Mouse (Mus musculus) midbrain, embryonic 13.5 days (tissue): ENCODE results near the gene Plekhg2. TPM values are rescaled to one million over a fixed set of nuclear protein-coding genes. Genes with fewer than 3 reads are reported as not detected.
A peak's percentile ranks its signal among the peaks of the same experiment; 100 is the strongest.

ENCODE experiments used
- ATAC-seq: fragments of 200-750 bp; cut with Nextera tagmentation; 2 replicates; pipeline ENCODE4 v1.8.0; 2017; ENCODE audit warnings: mild to moderate bottlenecking, moderate TSS enrichment, moderate library complexity
- H3K27ac ChIP-seq: fragments of 300-500 bp; sonication (generic); 2 replicates; pipeline ENCODE4 v1.5.1; 2015; ENCODE audit warnings: inconsistent platforms, mild to moderate bottlenecking, moderate library complexity
- H3K27me3 ChIP-seq: fragments of 300-500 bp; sonication (generic); 2 replicates; pipeline ENCODE4 v1.6.1; 2015; ENCODE audit warnings: mild to moderate bottlenecking, inconsistent platforms
- H3K36me3 ChIP-seq: fragments of 300-500 bp; sonication (generic); 2 replicates; pipeline ENCODE4 v1.6.1; 2015; ENCODE audit warnings: mild to moderate bottlenecking, inconsistent platforms
- H3K4me1 ChIP-seq: fragments of 300-500 bp; sonication (generic); replicated peaks from 2 replicates; pipeline ENCODE4 v1.6.1; 2015; ENCODE audit warnings: inconsistent platforms
- H3K4me2 ChIP-seq: fragments of 300-500 bp; sonication (generic); replicated peaks from 2 replicates; pipeline ENCODE4 v1.6.1; 2015; ENCODE audit warnings: moderate library complexity, mild to moderate bottlenecking, inconsistent platforms
- H3K4me3 ChIP-seq: fragments of 300-500 bp; sonication (generic); replicated peaks from 2 replicates; pipeline ENCODE4 v1.5.1; 2015; ENCODE audit warnings: mild to moderate bottlenecking, inconsistent platforms
- H3K9ac ChIP-seq: fragments of 300-500 bp; sonication (generic); replicated peaks from 2 replicates; pipeline ENCODE4 v1.6.1; 2015; ENCODE audit warnings: mild to moderate bottlenecking, inconsistent platforms
- H3K9me3 ChIP-seq: fragments of 300-500 bp; sonication (generic); 2 replicates; pipeline ENCODE4 v1.6.1; 2016; ENCODE audit warnings: mild to moderate bottlenecking, inconsistent platforms
- WGBS: fragments of 180-500 bp; shearing (Covaris S2); methylation state at CpG from one replicate; pipeline ENCODE4 v1.1.7; 2015; 5-methylcytosine and 5-hydroxymethylcytosine counted together
- polyA plus RNA-seq: library from polyadenylated mRNA; unstranded; fragments of >200 nt; fragmentation: Nextera tagmentation; extraction: Ambion mirVana; gene quantifications from 2 replicates; pipeline ENCODE4 v1.2.1, GENCODE M21; 2015

Gene Plekhg2
- polyA plus RNA-seq, 1 experiment from 2014 or later = 37.6 TPM

DNA sequence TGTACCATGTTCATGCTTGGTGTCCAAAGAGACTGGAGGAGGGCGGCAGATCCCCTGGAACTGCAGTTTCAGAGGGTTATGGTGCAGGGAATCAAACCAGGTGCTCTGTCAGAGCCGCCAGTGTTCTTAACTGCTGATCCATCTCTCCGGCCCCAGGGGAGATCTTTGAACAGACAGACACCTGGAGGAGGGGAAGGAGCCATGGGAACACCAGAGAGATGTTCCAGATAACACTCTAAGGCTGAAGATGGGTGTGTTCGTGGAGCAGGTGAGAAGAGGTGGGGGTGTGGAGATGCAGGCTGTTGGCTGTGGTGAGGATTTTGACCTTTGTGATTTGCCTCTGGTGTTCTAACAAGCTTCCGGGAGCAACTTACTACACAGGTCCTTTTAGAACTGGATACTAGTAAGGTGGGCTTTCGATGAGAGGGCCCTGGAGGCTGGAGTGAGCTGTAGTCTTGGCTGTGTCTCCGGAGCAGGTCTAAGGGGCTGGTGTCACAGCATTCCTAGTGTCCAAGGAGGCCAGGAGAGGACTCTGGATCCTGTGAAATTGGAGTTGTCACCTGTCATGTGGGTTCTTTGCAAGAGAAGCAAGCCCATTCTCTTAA lies 1.6 kb upstream of the Plekhg2 start:
- Histone ChIP-seq H3K9me3 (no peaks in the 10 kb centered on the region), H3K4me2 (no peak overlapping the region), H3K9ac (no peak overlapping the region), H3K27me3 (peaks cover 11% of the 10 kb centered on the region), H3K36me3 (peaks cover 3% of the 10 kb centered on the region; the same call in 1 of the 2 replicates), H3K4me3 (no peak overlapping the region), H3K27ac (peak overlapping the region; percentile 30), H3K4me1 (peaks cover 54% of the 10 kb centered on the region)
- no peak for ATAC-seq
- 83% methylated on average over 7 of the region's 7 CpGs for WGBS

DNA sequence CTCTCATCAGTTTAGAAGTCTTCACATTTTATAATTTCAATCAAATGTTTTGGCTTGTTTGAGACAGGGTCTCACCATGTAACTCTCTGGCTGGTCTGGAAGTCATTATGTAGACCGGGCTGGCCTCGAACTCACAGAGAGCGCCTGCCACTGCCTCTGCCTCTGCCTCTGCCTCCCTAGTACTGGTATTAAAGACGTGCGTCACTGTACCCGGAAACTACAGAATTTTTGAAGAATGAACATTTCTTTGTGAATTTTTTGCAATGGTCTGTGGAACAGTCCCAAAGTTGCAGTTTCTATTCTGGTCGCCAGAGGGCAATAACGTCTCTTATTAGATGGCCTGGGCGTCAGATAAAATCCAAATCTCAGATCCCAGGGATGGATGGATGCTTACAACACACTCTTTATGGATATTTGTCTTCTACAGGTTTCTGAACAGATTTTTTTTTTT lies 757 bp upstream of the Plekhg2 start:
- Histone ChIP-seq H3K4me2 (peak overlapping the region; percentile 95), H3K4me1 (peaks cover 45% of the 10 kb centered on the region), H3K9ac (no peak overlapping the region), H3K4me3 (peak overlapping the region; percentile 82), H3K27ac (peak overlapping the region; percentile 88), H3K36me3 (peaks cover 5% of the 10 kb centered on the region), H3K27me3 (peaks cover 11% of the 10 kb centered on the region), H3K9me3 (no peaks in the 10 kb centered on the region)
- ATAC-seq = peak; percentile 4
- WGBS = under 1% methylated on average over 9 of the region's 9 CpGs

DNA sequence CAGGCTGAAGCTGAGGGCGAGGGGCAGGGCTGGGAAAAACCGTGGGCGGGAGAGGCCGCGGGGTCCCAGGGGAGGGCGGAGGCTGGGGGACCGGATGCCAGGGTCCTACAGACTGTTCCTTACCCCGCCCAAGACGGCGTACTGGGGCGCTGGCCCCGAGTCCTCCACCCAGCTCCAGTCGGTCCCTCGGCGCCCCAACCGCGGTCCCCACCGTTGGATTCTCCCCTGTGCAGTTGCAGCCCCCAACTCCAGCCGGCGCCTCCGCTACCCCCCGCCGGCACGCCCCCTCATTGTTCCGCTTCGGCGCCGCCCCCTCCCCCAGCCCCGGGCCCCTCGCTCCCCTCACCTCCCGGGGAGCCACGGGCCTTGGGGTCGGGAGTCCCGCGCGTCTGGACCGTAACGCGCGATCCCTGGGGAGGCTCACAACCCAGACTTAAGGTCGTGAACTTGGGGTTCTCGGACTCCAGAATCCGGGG lies 847 bp downstream of the Plekhg2 start:
- H3K9me3 ChIP-seq = no peaks in the 10 kb centered on the region
- ATAC-seq = 0 out of 2 replicates have a peak, but pooled peaks have one; percentile 10
- H3K27ac ChIP-seq = peak overlapping the region; percentile 88
- peaks cover 21% of the 10 kb centered on the region for H3K36me3 ChIP-seq
- peak overlapping the region; percentile 82 for H3K4me3 ChIP-seq
- peaks cover 38% of the 10 kb centered on the region for H3K4me1 ChIP-seq
- H3K4me2 ChIP-seq = peak overlapping the region; percentile 95
- no peaks in the 10 kb centered on the region for H3K27me3 ChIP-seq
- H3K9ac ChIP-seq = peak overlapping the region; percentile 82
- 0% methylated on average over 37 of the region's 43 CpGs for WGBS

DNA sequence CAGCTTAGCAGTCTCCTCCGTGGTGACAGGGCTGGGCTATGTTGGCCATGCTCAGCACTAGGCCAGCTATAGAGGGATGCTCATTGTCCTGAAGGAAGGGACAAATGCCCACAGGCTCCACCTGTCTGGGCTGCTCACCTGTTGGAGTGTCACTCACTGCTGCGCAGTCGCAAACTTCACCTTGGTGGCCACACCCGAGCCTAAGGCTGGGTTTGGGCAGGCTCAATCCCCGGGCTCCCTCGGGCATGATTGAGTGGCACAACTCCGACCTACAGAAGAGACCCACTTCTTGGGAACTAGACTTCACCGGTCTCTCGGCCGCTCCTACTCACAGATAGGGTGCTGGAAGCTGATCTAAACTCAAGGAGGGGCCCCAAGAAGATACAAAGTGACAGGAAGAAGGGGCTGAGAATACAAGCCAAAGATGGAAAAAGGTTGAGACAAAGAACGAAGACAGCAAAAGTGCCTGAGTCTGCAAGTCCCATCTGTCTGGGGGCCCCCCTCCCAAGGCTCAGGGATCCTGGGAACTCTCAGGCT lies 1.4 kb downstream of the Plekhg2 start:
- H3K4me3 ChIP-seq = peak overlapping the region; percentile 82
- peak overlapping the region; percentile 95 for H3K4me2 ChIP-seq
- H3K4me1 ChIP-seq = peaks cover 33% of the 10 kb centered on the region
- peaks cover 26% of the 10 kb centered on the region for H3K36me3 ChIP-seq
- ATAC-seq = no peak
- WGBS = 11% methylated on average over 11 of the region's 11 CpGs
- peak overlapping the region; percentile 82 for H3K9ac ChIP-seq
- H3K27me3 ChIP-seq = no peaks in the 10 kb centered on the region
- peak overlapping the region; percentile 88 for H3K27ac ChIP-seq
- H3K9me3 ChIP-seq = no peaks in the 10 kb centered on the region

DNA sequence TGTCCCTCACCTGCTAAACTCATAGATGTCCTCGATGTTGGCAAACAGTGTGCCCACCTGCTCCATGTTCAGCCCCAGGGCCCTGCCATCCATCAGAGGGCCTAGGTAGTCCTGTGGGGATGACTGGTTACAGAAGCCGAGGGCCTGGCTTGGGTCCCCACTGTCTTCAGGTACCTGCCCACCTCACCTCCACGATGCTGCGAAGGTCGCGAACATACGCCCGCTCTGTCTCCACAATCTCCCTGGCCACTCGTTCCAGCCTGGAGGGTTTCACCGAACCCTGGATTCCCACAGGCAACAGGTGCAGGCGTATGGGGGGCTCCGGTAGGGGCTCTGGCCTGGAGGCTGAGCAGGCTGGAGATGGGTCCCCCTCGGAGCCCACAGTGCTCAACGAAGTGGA lies 2.3 kb downstream of the Plekhg2 start:
- H3K4me3 ChIP-seq = peak overlapping the region; percentile 82
- 95% methylated on average over 14 of the region's 14 CpGs for WGBS

DNA sequence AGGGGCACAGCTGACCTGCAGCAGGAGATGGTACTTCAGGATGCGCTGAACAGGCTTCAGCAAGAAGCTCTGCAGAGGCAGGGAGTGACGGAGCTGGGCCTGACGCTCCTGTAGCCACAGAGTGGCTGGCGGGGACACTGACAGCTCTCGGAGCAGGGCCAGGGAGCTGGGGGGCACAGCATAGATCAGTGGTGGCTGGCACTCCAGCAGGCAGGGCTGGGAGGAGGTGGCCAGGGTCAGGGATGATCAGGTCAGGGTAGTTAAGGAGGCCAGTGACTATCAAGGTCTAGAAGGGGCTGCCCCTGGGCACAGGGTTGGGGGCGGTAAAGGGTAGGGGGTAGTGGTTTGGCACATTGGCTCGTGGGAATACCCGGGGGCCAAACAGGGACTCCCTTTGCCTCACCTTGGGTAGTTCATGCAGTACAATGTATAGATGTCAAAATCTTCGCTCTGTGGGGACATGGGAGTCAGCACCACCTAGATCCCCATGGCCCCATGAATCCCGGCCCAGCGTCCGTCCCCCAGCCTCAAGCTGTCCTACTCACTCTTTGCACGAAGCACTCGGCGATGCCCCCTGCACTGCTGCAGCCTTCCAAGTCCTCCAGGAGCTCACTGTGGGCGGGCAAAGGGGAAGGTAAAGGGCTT lies 4.0 kb downstream of the Plekhg2 start:
- Histone ChIP-seq H3K36me3 (peaks cover 51% of the 10 kb centered on the region), H3K9ac (no peak overlapping the region), H3K27me3 (no peaks in the 10 kb centered on the region), H3K9me3 (no peaks in the 10 kb centered on the region), H3K4me2 (no peak overlapping the region), H3K4me3 (no peak overlapping the region), H3K4me1 (peaks cover 23% of the 10 kb centered on the region), H3K27ac (no peak overlapping the region)
- ATAC-seq = no peak
- WGBS = 91% methylated on average over 16 of the region's 16 CpGs

More for the DNA sequence above, 2.3 kb downstream of the Plekhg2 start:
- H3K36me3 ChIP-seq = peaks cover 35% of the 10 kb centered on the region
- no peak overlapping the region for H3K27ac ChIP-seq
- H3K4me2 ChIP-seq = peak overlapping the region; percentile 95
- H3K4me1 ChIP-seq = peaks cover 25% of the 10 kb centered on the region
- H3K27me3 ChIP-seq = no peaks in the 10 kb centered on the region
- no peak for ATAC-seq
- no peaks in the 10 kb centered on the region for H3K9me3 ChIP-seq
- peak overlapping the region; percentile 82 for H3K9ac ChIP-seq

DNA sequence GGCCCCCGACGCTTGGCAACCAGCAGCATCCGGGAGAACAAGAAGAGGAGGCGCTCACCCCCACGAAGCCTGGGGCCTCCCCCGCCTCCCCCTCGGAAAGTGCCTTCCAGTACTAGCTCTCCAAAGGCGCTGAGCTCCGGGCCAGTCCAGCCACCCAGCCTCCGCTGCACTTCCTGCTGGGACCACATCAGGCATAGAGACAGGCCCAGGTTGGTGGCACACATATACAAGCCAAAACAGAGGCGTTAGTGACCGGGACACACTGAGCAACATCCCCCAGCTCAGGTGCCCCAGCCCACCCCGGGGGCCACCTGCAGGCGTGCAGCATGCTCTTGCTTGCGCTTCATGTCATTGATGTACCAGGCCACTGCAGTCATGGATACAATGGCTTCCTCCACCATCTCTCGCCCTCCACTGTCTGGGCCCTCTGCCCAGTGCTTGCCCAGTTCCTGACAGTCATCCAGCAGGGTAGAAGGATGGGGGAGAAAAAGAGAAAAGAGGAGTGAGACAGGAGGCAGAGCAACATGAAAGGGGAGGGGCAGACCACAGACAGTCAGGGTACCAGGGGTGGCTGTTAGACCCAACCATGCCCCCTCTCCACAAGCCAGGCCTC lies 4.6 kb downstream of the Plekhg2 start:
- peaks cover 54% of the 10 kb centered on the region for H3K36me3 ChIP-seq
- 94% methylated on average over 16 of the region's 16 CpGs for WGBS

DNA sequence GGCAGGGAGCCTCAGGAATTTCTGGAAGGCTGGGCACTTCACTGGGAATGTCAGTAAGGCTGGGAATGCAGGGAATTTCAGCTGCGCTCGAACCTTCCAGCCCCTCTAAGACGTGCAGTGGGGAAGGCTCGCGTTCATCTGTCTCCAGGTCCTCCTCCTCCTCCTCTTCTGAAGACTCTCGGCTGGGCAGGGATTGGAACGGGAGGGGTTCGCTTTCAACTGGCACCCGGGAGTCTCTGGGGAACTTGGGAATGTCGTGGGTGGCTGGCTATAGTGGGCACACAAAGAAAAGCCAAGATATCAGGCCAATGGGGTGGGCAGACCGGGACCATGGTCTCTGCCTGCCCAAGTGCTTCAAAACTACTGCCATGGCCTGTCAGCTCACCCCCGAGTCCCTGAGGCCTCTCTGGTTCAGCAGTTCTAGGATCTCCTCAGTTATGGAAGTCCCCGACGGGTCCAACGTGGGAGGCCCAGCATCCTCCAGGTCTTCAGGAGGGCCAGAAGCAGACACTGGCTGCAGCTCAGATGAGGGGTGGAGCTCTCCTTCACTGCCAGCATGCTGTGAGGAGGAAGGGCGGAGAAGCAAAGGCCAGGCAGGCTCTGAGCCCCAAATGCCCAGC lies 9.8 kb downstream of the Plekhg2 start:
- no peak overlapping the region for H3K9ac ChIP-seq
- peaks cover 82% of the 10 kb centered on the region for H3K36me3 ChIP-seq
- 81% methylated on average over 16 of the region's 16 CpGs for WGBS
- H3K4me3 ChIP-seq = no peak overlapping the region
- H3K9me3 ChIP-seq = no peaks in the 10 kb centered on the region
- H3K4me2 ChIP-seq = no peak overlapping the region
- H3K4me1 ChIP-seq = peaks cover 18% of the 10 kb centered on the region
- no peak overlapping the region for H3K27ac ChIP-seq
- ATAC-seq = no peak
- H3K27me3 ChIP-seq = no peaks in the 10 kb centered on the region

More for the DNA sequence above, 4.6 kb downstream of the Plekhg2 start:
- H3K4me2 ChIP-seq = no peak overlapping the region
- H3K4me3 ChIP-seq = no peak overlapping the region
- H3K27me3 ChIP-seq = no peaks in the 10 kb centered on the region
- ATAC-seq = no peak
- no peak overlapping the region for H3K27ac ChIP-seq
- 0 out of 2 replicates have a peak overlapping the region, but pooled peaks have one; percentile 1 for H3K9ac ChIP-seq
- peaks cover 23% of the 10 kb centered on the region for H3K4me1 ChIP-seq
- H3K9me3 ChIP-seq = no peaks in the 10 kb centered on the region

DNA sequence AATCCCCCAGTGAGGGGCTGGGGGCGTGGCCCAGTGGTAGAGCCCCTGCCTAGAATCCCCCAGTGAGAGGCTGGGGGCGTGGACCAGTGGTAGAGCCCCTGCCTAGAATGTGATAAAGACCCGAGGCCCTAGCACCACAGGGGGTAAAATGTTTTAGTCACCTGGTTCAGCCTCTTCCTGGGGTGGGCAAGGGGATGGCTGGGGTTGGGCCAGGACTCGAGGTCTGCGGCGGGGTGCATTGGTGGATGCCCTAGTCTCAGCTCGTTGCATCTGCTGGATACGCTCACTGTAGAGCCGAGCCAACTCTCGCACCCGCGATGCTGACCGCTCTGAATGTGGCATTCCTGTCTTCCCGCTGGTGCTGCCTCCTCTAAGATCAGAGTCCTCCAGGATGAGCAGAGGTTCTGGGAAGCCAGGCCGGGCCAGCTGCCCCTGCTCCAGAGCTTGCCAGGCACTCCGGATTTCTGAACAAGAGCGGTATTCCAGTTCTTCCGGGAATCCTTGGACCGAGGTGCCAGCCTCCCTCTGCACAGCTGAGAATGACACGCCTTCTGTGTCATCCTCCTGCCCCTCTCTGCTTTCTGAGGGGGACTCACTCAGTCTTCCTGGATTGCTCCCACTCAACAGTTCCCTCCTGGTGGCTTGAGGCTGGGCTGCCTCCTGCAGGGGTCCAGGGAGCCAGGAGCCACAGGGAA lies 10.6 kb downstream of the Plekhg2 start:
- H3K4me3 ChIP-seq = no peak overlapping the region
- no peak overlapping the region for H3K4me2 ChIP-seq
- H3K9ac ChIP-seq = no peak overlapping the region
- H3K27me3 ChIP-seq = no peaks in the 10 kb centered on the region
- peaks cover 26% of the 10 kb centered on the region for H3K4me1 ChIP-seq
- no peaks in the 10 kb centered on the region for H3K9me3 ChIP-seq
- no peak overlapping the region for H3K27ac ChIP-seq
- WGBS = 96% methylated on average over 20 of the region's 20 CpGs
- H3K36me3 ChIP-seq = peaks cover 75% of the 10 kb centered on the region
- no peak for ATAC-seq

DNA sequence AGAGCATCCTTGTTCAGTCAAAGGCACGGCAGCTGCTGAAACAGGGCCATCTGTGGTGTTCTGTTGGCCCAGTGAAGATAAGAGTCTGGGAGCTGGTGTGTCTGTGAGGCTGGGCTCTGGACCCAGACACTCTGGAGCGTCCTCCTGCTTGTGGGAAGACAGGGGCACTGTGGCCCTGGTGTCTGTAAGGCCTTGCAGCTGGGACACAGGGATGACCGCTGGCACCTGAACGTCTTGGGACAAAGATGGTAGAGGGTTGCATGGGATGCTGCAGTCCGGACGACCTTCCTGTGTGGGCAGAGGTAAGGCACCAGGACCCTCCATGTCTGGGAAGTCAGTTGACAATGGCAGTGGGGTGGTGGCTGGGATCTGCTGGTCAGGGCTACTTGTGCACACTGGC lies 12.1 kb downstream of the Plekhg2 start:
- Histone ChIP-seq H3K9ac (no peak overlapping the region), H3K36me3 (peaks cover 63% of the 10 kb centered on the region), H3K4me2 (no peak overlapping the region), H3K9me3 (no peaks in the 10 kb centered on the region), H3K27ac (no peak overlapping the region), H3K4me1 (peaks cover 28% of the 10 kb centered on the region), H3K27me3 (no peaks in the 10 kb centered on the region), H3K4me3 (no peak overlapping the region)
- ATAC-seq = no peak
- 98% methylated on average over 6 of the region's 6 CpGs for WGBS

DNA sequence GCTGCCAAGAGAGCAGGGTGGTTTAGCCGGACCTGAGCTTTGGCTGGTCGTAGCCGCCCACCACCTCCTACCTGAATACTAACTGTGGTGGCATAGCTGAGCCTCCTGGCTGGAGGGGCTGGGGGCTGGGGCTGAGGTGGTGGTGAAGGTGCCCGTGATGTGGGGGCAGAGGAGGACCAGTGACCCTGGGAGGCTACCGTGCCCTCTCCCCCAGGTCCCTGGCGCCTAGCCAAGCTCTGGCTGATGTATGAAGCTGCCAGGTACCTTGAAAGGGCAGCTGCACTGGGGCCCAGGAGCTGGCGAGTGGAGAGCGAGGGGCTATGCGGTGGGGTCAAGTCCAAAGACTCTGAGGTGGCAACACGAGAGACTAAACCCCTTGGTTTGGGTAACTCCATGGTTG lies 12.5 kb downstream of the Plekhg2 start:
- H3K9ac ChIP-seq = no peak overlapping the region
- WGBS = 94% methylated on average over 10 of the region's 10 CpGs
- H3K27ac ChIP-seq = no peak overlapping the region; the same call in 1 of the 2 replicates
- no peak for ATAC-seq
- no peak overlapping the region for H3K4me3 ChIP-seq
- no peaks in the 10 kb centered on the region for H3K9me3 ChIP-seq
- peaks cover 63% of the 10 kb centered on the region for H3K36me3 ChIP-seq
- no peaks in the 10 kb centered on the region for H3K27me3 ChIP-seq
- peaks cover 28% of the 10 kb centered on the region for H3K4me1 ChIP-seq
- no peak overlapping the region for H3K4me2 ChIP-seq
